Mouse (Mus musculus) testis, adult 2 months (tissue): Measurements from ENCODE around the gene Grip1.

ENCODE experiments used
- CTCF ChIP-seq: fragments of 200-500 bp; IDR thresholded peaks from 2 replicates; pipeline ENCODE4 v1.5.1; 2012; ENCODE audit warnings: low read depth, mild to moderate bottlenecking, inconsistent platforms, low read length, moderate library complexity; ENCODE audit not compliant: control insufficient read depth, insufficient read depth, insufficient replicate concordance
- POLR2A ChIP-seq: fragments of 200-500 bp; IDR thresholded peaks from 2 replicates; pipeline ENCODE4 v1.6.1; 2012; ENCODE audit warnings: low read depth, mild to moderate bottlenecking, inconsistent platforms, low read length, moderate library complexity; ENCODE audit not compliant: control insufficient read depth

DNA sequence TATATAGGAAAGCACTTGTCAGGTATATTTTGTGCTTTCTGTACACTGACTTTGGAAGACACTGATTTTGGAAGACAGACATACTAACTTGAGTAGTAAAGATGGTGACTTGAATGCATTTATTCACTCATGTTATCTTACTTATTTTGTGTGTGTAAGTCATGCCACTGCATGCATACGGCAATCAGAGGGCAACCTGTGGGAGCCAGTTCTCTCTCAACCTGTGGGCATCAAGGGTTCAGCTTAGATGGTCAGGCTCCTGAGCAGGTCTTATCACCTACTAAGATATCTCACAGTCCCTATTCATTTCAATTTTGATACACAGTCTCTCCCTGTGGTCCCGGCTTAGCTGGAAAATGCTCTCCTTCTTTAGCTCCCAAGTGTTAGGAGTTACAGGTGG, 5.4 kb downstream of the Grip1 start:
- TF ChIP-seq POLR2A, result no peak
- no peak for TF ChIP-seq CTCF
